Mouse (Mus musculus): ENCODE measurements around the gene Plppr2. TPM values are rescaled to one million over a fixed set of nuclear protein-coding genes. Genes with fewer than 3 reads are reported as not detected.

The Plppr2 gene
- polyA plus RNA-seq, 1 experiment from 2014 or later: 47.3 TPM

Other genes with a start within 250 kb of the Plppr2 start
- 5.2 and 6.8 TPM in 2 replicates for gene Ldlr, start 213.6 kb upstream of the Plppr2 start, polyA plus RNA-seq (2014; fragmentation: Nextera tagmentation; extraction: Ambion mirVana)
- 53.7 and 64.3 TPM in 2 replicates for gene Spc24, start 176.7 kb upstream of the Plppr2 start, polyA plus RNA-seq (2014; fragmentation: Nextera tagmentation; extraction: Ambion mirVana)
- 0.99 and 1.3 TPM in 2 replicates for gene Kank2, start 138.3 kb upstream of the Plppr2 start, polyA plus RNA-seq (2014; fragmentation: Nextera tagmentation; extraction: Ambion mirVana)
- 0.26 TPM in 1 of 2 replicates, not detected in the other for gene Angptl8, start 101.5 kb upstream of the Plppr2 start, polyA plus RNA-seq (2014; fragmentation: Nextera tagmentation; extraction: Ambion mirVana)
- 6.7 and 10.3 TPM in 2 replicates for gene Dock6, start 84.4 kb upstream of the Plppr2 start, polyA plus RNA-seq (2014; fragmentation: Nextera tagmentation; extraction: Ambion mirVana)
- 23.0 and 24.6 TPM in 2 replicates for gene Rab3d, start 18.8 kb upstream of the Plppr2 start, polyA plus RNA-seq (2014; fragmentation: Nextera tagmentation; extraction: Ambion mirVana)
- gene Ccdc159, start 9.6 kb upstream of the Plppr2 start, polyA plus RNA-seq (2014; fragmentation: Nextera tagmentation; extraction: Ambion mirVana): 3.5 and 5.3 TPM in 2 replicates
- 49.3 and 66.0 TPM in 2 replicates for gene Tmem205, start 9.5 kb upstream of the Plppr2 start, polyA plus RNA-seq (2014; fragmentation: Nextera tagmentation; extraction: Ambion mirVana)
- gene Swsap1, start 18.7 kb downstream of the Plppr2 start, polyA plus RNA-seq (2014; fragmentation: Nextera tagmentation; extraction: Ambion mirVana): 19.8 and 23.6 TPM in 2 replicates
- gene Epor, start 26.5 kb downstream of the Plppr2 start, polyA plus RNA-seq (2014; fragmentation: Nextera tagmentation; extraction: Ambion mirVana): 1.3 and 2.2 TPM in 2 replicates
- gene Rgl3, start 52.4 kb downstream of the Plppr2 start, polyA plus RNA-seq (2014; fragmentation: Nextera tagmentation; extraction: Ambion mirVana): 1.3 TPM in 2 replicates
- 4.5 and 4.8 TPM in 2 replicates for gene Ccdc151, start 65.6 kb downstream of the Plppr2 start, polyA plus RNA-seq (2014; fragmentation: Nextera tagmentation; extraction: Ambion mirVana)
- gene Prkcsh, start 65.8 kb downstream of the Plppr2 start, polyA plus RNA-seq (2014; fragmentation: Nextera tagmentation; extraction: Ambion mirVana): 57.1 and 67.9 TPM in 2 replicates
- 88.1 and 107 TPM in 2 replicates for gene Elavl3, start 115.0 kb downstream of the Plppr2 start, polyA plus RNA-seq (2014; fragmentation: Nextera tagmentation; extraction: Ambion mirVana)
- not detected in 2 replicates for gene Gm49318, start 134.2 kb downstream of the Plppr2 start, polyA plus RNA-seq (2014; fragmentation: Nextera tagmentation; extraction: Ambion mirVana)
- gene Zfp653, start 134.3 kb downstream of the Plppr2 start, polyA plus RNA-seq (2014; fragmentation: Nextera tagmentation; extraction: Ambion mirVana): 11.3 and 13.4 TPM in 2 replicates
- 47.2 and 56.2 TPM in 2 replicates for gene Ecsit, start 148.4 kb downstream of the Plppr2 start, polyA plus RNA-seq (2014; fragmentation: Nextera tagmentation; extraction: Ambion mirVana)
- gene Cnn1, start 162.2 kb downstream of the Plppr2 start, polyA plus RNA-seq (2014; fragmentation: Nextera tagmentation; extraction: Ambion mirVana): 0.19 and 0.72 TPM in 2 replicates
- 213 and 240 TPM in 2 replicates for gene Elof1, start 180.1 kb downstream of the Plppr2 start, polyA plus RNA-seq (2014; fragmentation: Nextera tagmentation; extraction: Ambion mirVana)
- 0.38 and 0.42 TPM in 2 replicates for gene Acp5, start 198.7 kb downstream of the Plppr2 start, polyA plus RNA-seq (2014; fragmentation: Nextera tagmentation; extraction: Ambion mirVana)
- gene Pigyl, start 219.8 kb downstream of the Plppr2 start, polyA plus RNA-seq (2014; fragmentation: Nextera tagmentation; extraction: Ambion mirVana): 93.5 and 109 TPM in 2 replicates

Data from forebrain, embryonic 14.5 days (tissue).